Mouse (Mus musculus): ENCODE data around the gene E2f6. TPM values are rescaled to one million over a fixed set of nuclear protein-coding genes. Genes with fewer than 3 reads are reported as not detected.

Gene E2f6
- polyA plus RNA-seq, 1 experiment from 2014 or later: 73.9 TPM

DNA sequence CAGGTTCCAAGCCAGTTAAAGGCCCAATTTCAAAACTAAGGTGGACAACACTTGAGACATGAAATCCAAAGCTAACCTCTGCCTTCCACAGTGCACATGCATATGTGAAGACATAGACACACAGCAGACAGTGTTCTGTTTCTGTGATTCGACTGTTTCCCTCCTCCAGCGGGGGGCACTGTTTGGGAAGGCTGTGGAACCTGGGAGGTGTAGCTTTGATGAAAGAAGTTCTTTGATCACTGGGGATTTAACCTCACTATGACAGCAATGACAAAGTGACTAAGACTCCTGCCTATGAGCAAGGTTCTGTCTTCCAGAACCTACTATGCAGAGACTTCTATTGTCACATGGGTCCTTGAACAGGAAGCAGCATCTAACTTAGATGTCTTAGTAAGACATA is 19.0 kb downstream of the E2f6 start:
- no peak overlapping the region for H3K9ac ChIP-seq (ENCODE audit: low read length)
- peaks cover 2% of the 10 kb centered on the region; the same call in 1 of the 2 replicates for H3K36me3 ChIP-seq (ENCODE audit: control insufficient read depth, insufficient read depth, low read length)
- no peak overlapping the region for H3K27ac ChIP-seq (ENCODE audit: low read depth, low read length)
- 84% methylated on average over 2 of the region's 2 CpGs for WGBS
- no peak overlapping the region for H3K4me3 ChIP-seq (ENCODE audit: low read depth, low read length)
- H3K4me1 ChIP-seq (ENCODE audit: control insufficient read depth, insufficient read depth, low read length): no peaks in the 10 kb centered on the region
- no peak overlapping the region for H3K4me2 ChIP-seq (ENCODE audit: low read depth)
- no peak for DNase-seq (ENCODE audit: low spot score)
- no peaks in the 10 kb centered on the region for H3K9me3 ChIP-seq (ENCODE audit: control insufficient read depth, low read length)
- H3K27me3 ChIP-seq (ENCODE audit: control insufficient read depth, insufficient read depth, low read length): no peaks in the 10 kb centered on the region
- ATAC-seq (ENCODE audit: insufficient read depth, low FRiP score, low TSS enrichment): no peak

DNA sequence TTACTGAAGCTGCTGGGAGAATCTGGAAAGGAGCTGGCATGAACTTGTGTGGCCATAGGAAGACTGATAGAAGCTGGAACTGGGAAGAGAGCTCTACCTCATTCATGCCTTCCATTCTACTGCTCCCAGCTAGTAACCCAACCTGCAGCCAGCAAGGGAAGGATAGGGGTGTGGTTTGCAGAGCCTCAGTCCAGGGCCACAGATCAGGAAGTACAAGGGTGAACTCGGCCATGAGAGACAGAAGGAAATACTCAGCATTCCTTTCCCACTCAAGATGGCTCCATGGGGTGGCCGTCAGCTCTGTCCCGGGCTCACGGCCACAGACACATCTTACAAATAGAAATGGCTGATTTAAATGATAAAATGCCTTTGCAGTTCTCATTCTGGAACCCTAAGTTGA is 20.3 kb downstream of the E2f6 start:
- 76% methylated on average over 4 of the region's 4 CpGs for WGBS
- no peaks in the 10 kb centered on the region for H3K9me3 ChIP-seq (ENCODE audit: control insufficient read depth, low read length)
- H3K4me2 ChIP-seq (ENCODE audit: low read depth): no peak overlapping the region
- H3K4me1 ChIP-seq (ENCODE audit: control insufficient read depth, insufficient read depth, low read length): no peaks in the 10 kb centered on the region
- no peaks in the 10 kb centered on the region for H3K36me3 ChIP-seq (ENCODE audit: control insufficient read depth, insufficient read depth, low read length)
- ATAC-seq (ENCODE audit: insufficient read depth, low FRiP score, low TSS enrichment) (no peak), DNase-seq (ENCODE audit: low spot score) (no peak)
- no peaks in the 10 kb centered on the region for H3K27me3 ChIP-seq (ENCODE audit: control insufficient read depth, insufficient read depth, low read length)
- no peak overlapping the region for H3K4me3 ChIP-seq (ENCODE audit: low read depth, low read length)
- no peak overlapping the region for H3K9ac ChIP-seq (ENCODE audit: low read length)
- H3K27ac ChIP-seq (ENCODE audit: low read depth, low read length): no peak overlapping the region

DNA sequence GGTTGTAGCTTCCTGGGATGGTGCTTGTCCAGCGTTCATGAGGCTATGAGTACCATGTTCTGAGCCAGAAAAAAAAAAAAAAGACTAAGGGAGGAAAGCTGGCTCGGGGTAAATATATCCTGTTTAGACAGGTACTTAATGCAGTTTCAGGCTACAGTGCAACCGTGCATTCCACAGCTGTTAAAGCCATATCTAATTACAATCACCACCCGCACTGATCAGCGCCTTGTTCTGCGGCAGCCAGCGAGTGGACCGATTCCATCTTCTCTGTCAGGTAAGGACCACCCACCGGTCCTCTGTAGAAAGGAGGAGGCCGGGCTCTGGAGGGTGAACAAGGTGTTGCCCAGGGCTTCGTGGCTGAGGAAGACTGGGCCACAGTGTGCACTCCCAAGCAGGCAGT is 23.9 kb downstream of the E2f6 start:
- Histone ChIP-seq H3K4me2 (ENCODE audit: low read depth) (no peak overlapping the region), H3K9me3 (ENCODE audit: control insufficient read depth, low read length) (no peaks in the 10 kb centered on the region), H3K4me3 (ENCODE audit: low read depth, low read length) (no peak overlapping the region), H3K9ac (ENCODE audit: low read length) (no peak overlapping the region), H3K36me3 (ENCODE audit: control insufficient read depth, insufficient read depth, low read length) (no peaks in the 10 kb centered on the region), H3K27me3 (ENCODE audit: control insufficient read depth, insufficient read depth, low read length) (no peaks in the 10 kb centered on the region), H3K4me1 (ENCODE audit: control insufficient read depth, insufficient read depth, low read length) (no peaks in the 10 kb centered on the region), H3K27ac (ENCODE audit: low read depth, low read length) (no peak overlapping the region)
- DNase-seq (ENCODE audit: low spot score) (no peak), ATAC-seq (ENCODE audit: insufficient read depth, low FRiP score, low TSS enrichment) (no peak)
- 68% methylated on average over 11 of the region's 11 CpGs for WGBS

DNA sequence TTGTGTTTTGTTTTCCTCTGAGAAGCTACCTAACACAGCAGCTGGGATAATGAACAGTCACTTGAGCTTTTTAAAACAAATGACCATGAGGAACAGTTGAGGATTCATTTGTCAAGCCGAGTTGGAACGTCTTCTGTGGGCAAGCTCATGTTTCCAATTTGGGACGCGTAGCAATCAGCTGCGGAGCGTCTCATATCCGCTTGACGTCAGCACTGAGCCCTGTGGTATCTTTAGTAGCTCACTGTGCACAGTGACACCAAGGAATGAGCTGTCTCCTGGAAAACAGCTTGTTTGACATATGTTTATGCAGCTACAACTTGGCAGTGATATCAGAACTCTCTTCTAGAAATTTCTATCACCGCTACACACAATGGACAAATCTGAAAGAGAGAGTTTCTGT is 25.4 kb downstream of the E2f6 start:
- H3K36me3 ChIP-seq (ENCODE audit: control insufficient read depth, insufficient read depth, low read length): no peaks in the 10 kb centered on the region
- H3K27me3 ChIP-seq (ENCODE audit: control insufficient read depth, insufficient read depth, low read length): no peaks in the 10 kb centered on the region
- H3K9ac ChIP-seq (ENCODE audit: low read length): no peak overlapping the region
- 64% methylated on average over 9 of the region's 9 CpGs for WGBS
- peak; percentile 8 for DNase-seq (ENCODE audit: low spot score)
- ATAC-seq (ENCODE audit: insufficient read depth, low FRiP score, low TSS enrichment): no peak
- H3K4me1 ChIP-seq (ENCODE audit: control insufficient read depth, insufficient read depth, low read length): no peaks in the 10 kb centered on the region
- no peak overlapping the region for H3K4me3 ChIP-seq (ENCODE audit: low read depth, low read length)
- no peak overlapping the region for H3K27ac ChIP-seq (ENCODE audit: low read depth, low read length)
- H3K9me3 ChIP-seq (ENCODE audit: control insufficient read depth, low read length): no peaks in the 10 kb centered on the region
- no peak overlapping the region for H3K4me2 ChIP-seq (ENCODE audit: low read depth)

DNA sequence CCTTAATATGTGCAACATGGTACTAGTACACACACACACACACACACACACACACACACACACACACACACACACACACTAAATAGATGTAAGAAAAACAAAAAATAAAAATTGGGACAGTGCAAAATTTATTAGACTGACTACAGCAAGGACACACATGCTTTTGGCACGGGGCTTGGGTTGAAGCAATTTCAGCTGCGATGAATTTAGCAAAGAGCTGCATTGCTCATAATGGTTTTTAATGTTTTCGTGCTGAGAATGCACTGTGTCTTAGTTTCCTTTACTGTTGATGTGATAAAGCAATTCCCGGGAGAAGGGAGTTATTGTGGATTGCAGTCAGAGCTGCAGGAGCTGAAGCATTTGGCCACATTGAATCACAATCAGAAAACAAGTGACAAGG is 27.0 kb downstream of the E2f6 start:
- no peak for DNase-seq (ENCODE audit: low spot score)
- H3K4me3 ChIP-seq (ENCODE audit: low read depth, low read length): no peak overlapping the region
- H3K4me2 ChIP-seq (ENCODE audit: low read depth): no peak overlapping the region
- no peak for ATAC-seq (ENCODE audit: insufficient read depth, low FRiP score, low TSS enrichment)
- 93% methylated on average over 4 of the region's 4 CpGs for WGBS
- no peak overlapping the region for H3K9ac ChIP-seq (ENCODE audit: low read length)
- H3K4me1 ChIP-seq (ENCODE audit: control insufficient read depth, insufficient read depth, low read length): no peaks in the 10 kb centered on the region
- no peak overlapping the region for H3K27ac ChIP-seq (ENCODE audit: low read depth, low read length)
- H3K36me3 ChIP-seq (ENCODE audit: control insufficient read depth, insufficient read depth, low read length): no peaks in the 10 kb centered on the region
- H3K27me3 ChIP-seq (ENCODE audit: control insufficient read depth, insufficient read depth, low read length): no peaks in the 10 kb centered on the region
- no peaks in the 10 kb centered on the region for H3K9me3 ChIP-seq (ENCODE audit: control insufficient read depth, low read length)

DNA sequence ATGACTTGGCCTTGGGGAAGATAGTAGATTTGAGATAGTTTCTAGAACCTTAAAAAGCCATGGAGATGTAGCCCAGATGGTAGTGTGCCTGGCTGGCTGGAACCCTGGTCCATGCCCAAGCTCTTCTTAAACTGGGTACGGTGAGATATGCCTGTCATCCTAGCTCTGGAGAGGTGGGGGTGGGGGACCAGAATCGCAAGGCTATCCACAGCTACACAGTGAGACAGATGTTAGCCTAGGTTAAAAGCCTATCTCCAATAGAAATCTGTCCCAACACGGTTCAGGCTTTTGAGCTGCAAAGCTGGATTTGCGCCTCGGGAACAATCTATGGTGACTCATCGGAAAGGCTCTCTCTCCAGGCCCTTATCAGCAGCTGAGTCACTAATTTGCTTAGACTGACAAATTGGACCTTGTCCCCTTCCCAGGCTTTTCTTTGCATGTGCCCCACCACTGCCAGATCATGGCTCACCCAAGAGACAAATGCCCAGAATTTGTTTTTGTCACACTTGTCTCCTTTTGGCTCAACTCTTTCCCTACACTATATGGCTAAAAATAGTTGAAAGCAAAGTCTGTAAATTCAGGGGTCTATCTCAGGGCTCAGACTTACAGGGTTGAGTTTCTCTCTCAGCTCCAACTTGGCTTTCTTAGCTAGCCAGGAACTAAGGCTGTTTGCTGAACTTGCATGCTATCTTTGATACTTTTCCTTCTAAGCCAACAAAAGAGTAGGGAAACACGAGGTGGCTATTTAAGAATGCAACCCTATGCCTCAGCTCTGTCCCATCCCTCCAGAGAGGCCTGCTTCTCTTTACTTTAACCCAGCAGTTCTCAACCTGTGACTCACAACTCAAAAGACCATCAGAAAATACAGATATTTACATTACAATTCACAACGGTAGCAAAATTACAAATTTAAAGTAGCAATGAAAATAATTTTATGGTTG is 30.3 kb downstream of the E2f6 start:
- H3K4me2 ChIP-seq (ENCODE audit: low read depth): no peak overlapping the region
- H3K36me3 ChIP-seq (ENCODE audit: control insufficient read depth, insufficient read depth, low read length): no peaks in the 10 kb centered on the region
- no peaks in the 10 kb centered on the region for H3K9me3 ChIP-seq (ENCODE audit: control insufficient read depth, low read length)
- no peak overlapping the region for H3K9ac ChIP-seq (ENCODE audit: low read length)
- no peak overlapping the region for H3K27ac ChIP-seq (ENCODE audit: low read depth, low read length)
- WGBS: 87% methylated on average over 8 of the region's 8 CpGs
- DNase-seq (ENCODE audit: low spot score): no peak
- H3K4me3 ChIP-seq (ENCODE audit: low read depth, low read length): no peak overlapping the region
- H3K27me3 ChIP-seq (ENCODE audit: control insufficient read depth, insufficient read depth, low read length): no peaks in the 10 kb centered on the region
- no peak for ATAC-seq (ENCODE audit: insufficient read depth, low FRiP score, low TSS enrichment)
- H3K4me1 ChIP-seq (ENCODE audit: control insufficient read depth, insufficient read depth, low read length): no peaks in the 10 kb centered on the region

DNA sequence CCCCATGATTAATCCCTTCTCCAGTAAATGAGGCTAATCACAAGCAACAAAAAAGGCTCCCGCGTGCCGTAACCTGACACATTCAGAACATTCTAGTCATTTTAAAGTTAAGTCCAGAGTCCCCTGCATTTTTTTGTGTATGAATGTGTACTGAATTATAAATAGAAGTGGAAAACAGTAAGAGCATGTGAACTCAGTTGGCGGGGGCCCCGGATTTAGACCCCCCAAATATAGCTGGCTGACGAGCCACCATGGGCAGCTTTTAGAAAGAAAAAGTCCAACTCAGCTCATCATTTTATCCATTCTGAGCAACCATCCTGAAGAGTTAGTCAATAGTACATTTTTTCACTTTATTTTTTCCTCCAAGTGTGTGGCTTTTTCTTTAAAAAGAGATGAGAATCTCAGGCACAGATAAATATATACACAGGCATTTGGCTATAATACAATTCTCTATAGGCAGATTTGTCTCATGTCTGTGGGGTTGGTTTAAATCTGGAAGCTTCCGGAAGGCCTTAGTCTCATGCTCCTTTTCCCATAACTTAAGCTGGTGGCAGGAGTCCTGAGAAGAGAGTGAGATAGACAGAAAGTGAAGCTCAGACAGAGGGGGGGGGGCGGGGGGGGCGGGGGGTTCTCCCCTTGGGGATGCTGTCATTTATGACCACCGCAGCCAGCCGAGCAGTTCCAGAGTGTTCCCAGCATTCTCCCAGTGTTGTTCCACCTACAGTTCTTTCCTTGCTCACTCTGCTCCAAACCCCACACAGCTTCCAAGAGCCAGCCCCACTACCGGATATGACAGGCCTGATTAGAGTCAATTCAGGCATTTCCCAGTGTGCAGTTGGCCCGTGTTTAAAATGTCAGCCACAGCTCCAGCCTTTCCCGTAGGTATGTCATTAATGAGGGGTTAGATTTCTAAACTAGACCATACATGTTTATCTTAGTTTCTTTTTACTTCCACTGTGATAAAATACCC is 34.1 kb downstream of the E2f6 start:
- WGBS: 72% methylated on average over 14 of the region's 14 CpGs
- no peak overlapping the region for H3K9ac ChIP-seq (ENCODE audit: low read length)
- H3K36me3 ChIP-seq (ENCODE audit: control insufficient read depth, insufficient read depth, low read length): no peaks in the 10 kb centered on the region
- H3K27me3 ChIP-seq (ENCODE audit: control insufficient read depth, insufficient read depth, low read length): no peaks in the 10 kb centered on the region
- no peaks in the 10 kb centered on the region for H3K4me1 ChIP-seq (ENCODE audit: control insufficient read depth, insufficient read depth, low read length)
- no peak overlapping the region for H3K4me3 ChIP-seq (ENCODE audit: low read depth, low read length)
- ATAC-seq (ENCODE audit: insufficient read depth, low FRiP score, low TSS enrichment): no peak
- H3K9me3 ChIP-seq (ENCODE audit: control insufficient read depth, low read length): no peaks in the 10 kb centered on the region
- no peak overlapping the region for H3K27ac ChIP-seq (ENCODE audit: low read depth, low read length)
- no peak for DNase-seq (ENCODE audit: low spot score)
- H3K4me2 ChIP-seq (ENCODE audit: low read depth): no peak overlapping the region

DNA sequence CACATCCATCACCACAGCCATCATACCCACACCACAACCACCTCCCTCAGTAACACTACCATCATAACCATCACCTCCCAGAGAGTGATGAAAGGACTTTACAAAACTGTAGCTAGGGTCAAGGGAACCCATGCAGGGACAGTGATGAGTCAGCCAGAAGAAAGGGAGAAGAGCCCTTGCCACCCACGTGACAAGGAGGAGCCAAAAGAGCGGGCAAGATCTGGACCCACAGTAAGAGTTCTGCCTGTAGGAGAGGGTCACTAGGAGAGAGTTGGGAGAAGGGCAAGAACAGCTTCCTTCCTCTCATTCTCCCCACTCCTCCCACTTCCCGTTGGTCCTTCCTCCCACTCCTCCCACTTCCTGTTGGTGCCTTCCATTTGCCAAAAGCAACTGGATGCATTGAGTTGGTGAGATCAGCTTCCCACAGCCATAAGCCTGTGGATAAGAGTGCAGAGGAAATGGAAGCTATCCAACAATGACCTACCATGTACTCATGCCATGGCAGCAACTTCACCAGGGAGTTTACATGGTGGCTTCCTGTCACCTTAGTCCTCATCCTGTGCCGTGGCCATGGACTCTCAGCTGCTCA is 36.5 kb downstream of the E2f6 start:
- Histone ChIP-seq H3K9ac (ENCODE audit: low read length) (no peak overlapping the region), H3K27me3 (ENCODE audit: control insufficient read depth, insufficient read depth, low read length) (no peaks in the 10 kb centered on the region), H3K4me1 (ENCODE audit: control insufficient read depth, insufficient read depth, low read length) (peaks cover 2% of the 10 kb centered on the region; the same call in 1 of the 2 replicates), H3K9me3 (ENCODE audit: control insufficient read depth, low read length) (no peaks in the 10 kb centered on the region), H3K27ac (ENCODE audit: low read depth, low read length) (no peak overlapping the region), H3K4me2 (ENCODE audit: low read depth) (no peak overlapping the region), H3K4me3 (ENCODE audit: low read depth, low read length) (no peak overlapping the region), H3K36me3 (ENCODE audit: control insufficient read depth, insufficient read depth, low read length) (no peaks in the 10 kb centered on the region)
- 81% methylated on average over 4 of the region's 4 CpGs for WGBS
- ATAC-seq (ENCODE audit: insufficient read depth, low FRiP score, low TSS enrichment) (no peak), DNase-seq (ENCODE audit: low spot score) (no peak)

Data from neural tube, embryonic 11.5 days (tissue).